Mouse (Mus musculus) kidney, postnatal 0 days (tissue): ENCODE data around the gene Vmn2r29. TPM values are rescaled to one million over a fixed set of nuclear protein-coding genes. Genes with fewer than 3 reads are reported as not detected.

ENCODE experiments used
- ATAC-seq: fragments of 200-750 bp; cut with Nextera tagmentation; replicated peaks from 2 replicates; pipeline ENCODE4 v1.8.0; 2017; ENCODE audit warnings: low read depth, moderate number of reproducible peaks, moderate TSS enrichment, moderate library complexity; ENCODE audit not compliant: low FRiP score
- DNase-seq: peaks from one replicate; pipeline ENCODE4 v3.0.0-alpha.2; 2016; ENCODE audit warnings: low spot score
- H3K27ac ChIP-seq: fragments of 300-500 bp; sonication (generic); 2 replicates; pipeline ENCODE4 v1.5.1; 2014; ENCODE audit warnings: mild to moderate bottlenecking
- H3K27me3 ChIP-seq: fragments of 300-500 bp; sonication (generic); 2 replicates; pipeline ENCODE4 v1.6.1; 2014; ENCODE audit warnings: low read length, mixed read lengths; ENCODE audit not compliant: insufficient read depth
- H3K36me3 ChIP-seq: fragments of 300-500 bp; sonication (generic); 2 replicates; pipeline ENCODE4 v1.6.1; 2014; ENCODE audit warnings: low read length, mixed read lengths; ENCODE audit not compliant: insufficient read depth
- H3K4me1 ChIP-seq: fragments of 300-500 bp; sonication (generic); replicated peaks from 2 replicates; pipeline ENCODE4 v1.6.1; 2014; ENCODE audit warnings: antibody characterized with exemption, low read length, mixed read lengths; ENCODE audit not compliant: insufficient read depth
- H3K4me2 ChIP-seq: fragments of 300-500 bp; sonication (generic); 2 replicates; pipeline ENCODE4 v1.6.1; 2014; ENCODE audit warnings: mild to moderate bottlenecking, low read length, moderate library complexity, mixed read lengths
- H3K4me3 ChIP-seq: fragments of 300-500 bp; sonication (generic); replicated peaks from 2 replicates; pipeline ENCODE4 v1.5.1; 2014; ENCODE audit warnings: low read depth, low read length
- H3K9ac ChIP-seq: fragments of 300-500 bp; sonication (generic); 2 replicates; pipeline ENCODE4 v1.6.1; 2014; ENCODE audit warnings: low read depth, low read length
- H3K9me3 ChIP-seq: fragments of 300-500 bp; sonication (generic); replicated peaks from 2 replicates; pipeline ENCODE4 v1.6.1; 2016; ENCODE audit warnings: low read length, inconsistent platforms, mixed read lengths
- CTCF ChIP-seq: IDR thresholded peaks from 2 replicates; pipeline ENCODE4 v1.5.1; 2016; ENCODE audit warnings: antibody characterized with exemption, low read depth, mild to moderate bottlenecking, moderate library complexity
- WGBS: fragments of 180-500 bp; shearing (Covaris S2); extraction: QIAGEN DNeasy Blood & Tissue Kit; methylation state at CpG from one replicate; pipeline ENCODE4 v1.1.7; 2014; 5-methylcytosine and 5-hydroxymethylcytosine counted together
- polyA plus RNA-seq: library from polyadenylated mRNA; unstranded; fragments of >200 nt; fragmentation: Nextera tagmentation; extraction: Ambion mirVana; gene quantifications from 2 replicates; pipeline ENCODE4 v1.2.1, GENCODE M21; 2015

Vmn2r29 gene
- polyA plus RNA-seq, 1 experiment from 2014 or later = 0.42 TPM

DNA sequence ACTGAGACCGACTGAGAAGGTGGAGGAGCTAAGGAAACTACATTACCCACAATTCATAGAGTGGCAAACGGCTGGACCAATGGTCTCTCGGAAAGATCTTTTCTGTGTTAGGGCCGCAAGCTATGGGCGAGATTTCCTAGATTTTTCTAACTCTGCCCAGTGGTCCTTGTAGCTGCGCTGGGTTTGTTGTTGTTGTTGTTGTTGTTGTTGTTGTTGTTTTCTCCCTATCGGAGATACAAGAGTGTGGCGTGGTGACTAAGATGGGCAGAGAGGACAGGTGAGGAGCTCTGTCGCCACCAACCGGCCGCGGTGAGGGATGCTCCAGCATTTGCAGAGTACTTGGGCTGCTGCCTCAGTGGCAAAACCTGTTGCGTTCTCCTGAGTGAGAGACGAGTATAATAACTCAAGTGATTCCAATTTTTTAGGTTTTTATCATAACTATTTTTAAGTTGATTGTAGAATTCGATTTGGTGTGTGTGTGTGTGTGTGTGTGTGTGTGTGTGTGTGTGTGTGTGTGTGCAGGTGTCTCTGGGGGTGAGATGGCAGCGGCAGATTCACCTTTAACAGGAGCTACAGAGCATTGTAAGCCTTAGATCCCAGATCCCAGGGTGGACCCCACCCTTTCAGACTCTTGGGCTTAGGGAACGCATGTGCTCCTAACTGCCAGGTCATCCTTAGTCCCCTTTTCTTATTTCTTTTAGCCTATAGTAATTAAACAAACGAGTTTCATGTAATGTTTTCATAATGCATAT, 58.8 kb downstream of the Vmn2r29 start:
- no peak overlapping the region for H3K27ac ChIP-seq
- H3K4me3 ChIP-seq = peak overlapping the region; percentile 47
- peak; percentile 94 for ATAC-seq
- no peaks in the 10 kb centered on the region for H3K36me3 ChIP-seq
- no peaks in the 10 kb centered on the region for H3K27me3 ChIP-seq
- peak; percentile 79 for DNase-seq
- peak overlapping the region; percentile 37; the same call in 1 of the 2 replicates for H3K9ac ChIP-seq
- no peaks in the 10 kb centered on the region for H3K4me1 ChIP-seq
- TF ChIP-seq CTCF = peak; percentile 73
- peak overlapping the region; percentile 48 for H3K4me2 ChIP-seq
- WGBS = 12% methylated on average over 18 of the region's 18 CpGs
- no peaks in the 10 kb centered on the region for H3K9me3 ChIP-seq

DNA sequence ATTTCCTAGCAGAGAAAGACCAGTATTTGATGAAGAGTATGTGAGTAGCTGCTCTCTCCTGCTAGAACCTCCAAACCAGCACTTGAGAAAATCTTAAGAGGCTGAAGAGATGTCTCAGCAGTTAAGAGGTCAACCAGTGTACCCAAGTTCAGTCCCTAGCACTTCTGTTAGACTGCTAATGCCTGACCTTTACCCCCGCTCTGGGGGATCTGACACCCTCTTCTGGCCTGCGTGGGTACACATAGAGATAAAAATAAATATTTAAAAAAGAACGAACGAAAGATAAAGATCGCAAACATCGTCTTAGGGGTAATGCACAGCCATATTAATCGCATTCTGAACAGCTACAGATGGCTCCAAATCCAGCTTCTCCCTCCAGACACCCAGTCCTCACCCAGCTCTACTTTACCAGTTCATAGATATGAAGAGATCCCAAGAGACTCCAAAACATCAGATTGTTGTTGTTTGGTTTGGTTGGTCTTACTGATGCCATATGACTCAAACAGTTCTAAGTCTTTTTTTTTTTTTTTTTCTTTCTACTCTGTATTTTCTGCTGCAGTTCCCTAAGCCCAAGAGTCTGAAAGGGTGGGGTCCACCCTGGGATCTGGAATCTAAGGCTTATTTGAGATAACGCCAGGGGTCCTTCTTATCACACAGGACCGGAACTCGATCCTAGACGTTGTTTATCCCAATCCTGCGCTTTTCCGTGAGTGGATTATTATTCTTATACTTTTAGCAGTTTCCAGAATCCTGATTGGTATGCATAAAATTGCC, 59.5 kb downstream of the Vmn2r29 start:
- H3K9me3 ChIP-seq = no peaks in the 10 kb centered on the region

DNA sequence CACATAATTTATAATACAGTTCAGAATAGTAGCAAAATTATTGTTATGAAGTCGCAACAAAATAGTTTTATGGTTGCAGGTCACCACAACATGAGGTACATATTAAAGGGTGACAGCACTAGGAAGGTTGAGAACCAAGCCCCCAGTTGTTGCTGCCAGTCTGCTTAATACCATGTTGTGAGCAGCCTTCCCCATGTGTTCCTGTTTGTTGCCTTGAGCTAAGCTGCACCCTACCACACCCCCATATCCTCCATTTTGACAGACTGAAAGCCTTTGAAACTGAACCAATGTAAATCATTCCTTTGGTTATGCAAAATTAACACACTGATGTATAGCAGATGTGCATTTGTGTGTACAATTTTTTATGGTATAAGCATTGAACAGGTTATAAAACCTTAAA, 61.2 kb downstream of the Vmn2r29 start:
- no peak for ATAC-seq
- no peak for TF ChIP-seq CTCF
- WGBS = 97% methylated on average over 1 of the region's 1 CpGs
- Histone ChIP-seq H3K27me3 (no peaks in the 10 kb centered on the region), H3K4me1 (no peaks in the 10 kb centered on the region), H3K9me3 (no peaks in the 10 kb centered on the region), H3K9ac (no peak overlapping the region), H3K36me3 (peaks cover 5% of the 10 kb centered on the region; the same call in 1 of the 2 replicates), H3K27ac (no peak overlapping the region), H3K4me3 (no peak overlapping the region), H3K4me2 (no peak overlapping the region)
- no peak for DNase-seq

More for the DNA sequence above, 59.5 kb downstream of the Vmn2r29 start:
- H3K9ac ChIP-seq = peak overlapping the region; percentile 37; the same call in 1 of the 2 replicates
- H3K4me1 ChIP-seq = no peaks in the 10 kb centered on the region
- TF ChIP-seq CTCF = no peak
- ATAC-seq (peak; percentile 49; the same call in 1 of the 2 replicates), DNase-seq (no peak)
- no peaks in the 10 kb centered on the region; the same call in 1 of the 2 replicates for H3K36me3 ChIP-seq
- H3K4me2 ChIP-seq = peak overlapping the region; percentile 48
- no peak overlapping the region for H3K27ac ChIP-seq
- H3K27me3 ChIP-seq = no peaks in the 10 kb centered on the region
- 34% methylated on average over 13 of the region's 13 CpGs for whole genome bisulfite sequencing
- peak overlapping the region; percentile 47 for H3K4me3 ChIP-seq

Other genes starting within 250 kb of the Vmn2r29 start
- gene Zfp954, start 125.8 kb downstream of the Vmn2r29 start, polyA plus RNA-seq = 9.8 and 12.4 TPM in 2 replicates
- 1.1 TPM in 2 replicates for gene Zfp773, start 110.6 kb downstream of the Vmn2r29 start, polyA plus RNA-seq
- 1.8 and 2.0 TPM in 2 replicates for gene Zfp418, start 76.0 kb downstream of the Vmn2r29 start, polyA plus RNA-seq
- gene Zfp772, start 37.3 kb downstream of the Vmn2r29 start, polyA plus RNA-seq = 5.0 and 5.4 TPM in 2 replicates
- 2.2 and 3.3 TPM in 2 replicates for gene Gm45844, start 31.0 kb upstream of the Vmn2r29 start, polyA plus RNA-seq
- gene Clcn4, start 53.5 kb upstream of the Vmn2r29 start, polyA plus RNA-seq = 45.2 and 50.3 TPM in 2 replicates
- not detected in 2 replicates for gene Vmn2r30, start 90.3 kb upstream of the Vmn2r29 start, polyA plus RNA-seq
- gene Gm45783, start 127.2 kb upstream of the Vmn2r29 start, polyA plus RNA-seq = not detected in 2 replicates
- not detected in 2 replicates for gene Vmn2r31, start 152.4 kb upstream of the Vmn2r29 start, polyA plus RNA-seq
- not detected in 2 replicates for gene Vmn2r32, start 232.7 kb upstream of the Vmn2r29 start, polyA plus RNA-seq